Mouse (Mus musculus): ENCODE data around the gene Adam19. TPM values are rescaled to one million over a fixed set of nuclear protein-coding genes. Genes with fewer than 3 reads are reported as not detected.
A peak's percentile ranks its signal among the peaks of the same experiment; 100 is the strongest.

Gene Adam19
- polyA plus RNA-seq, 1 experiment from 2014 or later, result 4.5 TPM

DNA sequence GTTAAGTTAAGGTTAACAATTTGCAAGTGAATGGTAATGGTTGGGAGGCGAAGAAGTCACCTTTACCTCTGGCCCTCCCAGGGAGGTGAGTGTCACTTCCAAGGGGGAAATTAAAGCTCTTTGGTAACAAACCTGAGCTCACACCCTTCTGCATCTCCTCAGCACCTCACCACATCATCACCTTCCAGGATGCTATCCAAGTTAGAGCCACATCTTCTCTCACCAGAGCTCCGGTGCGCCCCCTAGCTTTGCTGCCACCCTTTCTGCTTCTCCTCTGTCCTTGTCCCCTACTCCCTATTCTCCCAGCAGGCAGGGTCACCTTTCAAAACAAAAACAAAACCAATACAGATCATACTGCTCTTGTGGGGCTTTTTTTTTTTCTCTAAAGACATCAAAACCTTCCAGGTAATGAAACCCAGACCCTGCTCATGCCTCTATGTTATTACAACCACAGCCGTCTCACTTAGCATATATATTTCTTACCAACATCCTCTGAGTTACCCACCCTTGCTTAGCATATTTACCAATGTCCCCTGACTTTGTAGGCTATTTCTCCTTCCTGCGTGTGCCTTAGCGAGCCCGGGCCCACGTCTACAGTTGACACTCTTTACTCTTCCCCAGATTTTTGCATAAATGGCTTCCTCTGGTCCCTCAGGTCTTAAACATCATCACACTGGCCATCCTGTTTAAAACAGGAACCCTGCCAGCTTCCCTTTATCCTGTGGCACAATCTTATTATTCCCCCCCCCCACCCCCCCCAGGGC is 4.3 kb downstream of the Adam19 start:
- DNase-seq (ENCODE audit: low spot score) (no peak), ATAC-seq (no peak)
- Histone ChIP-seq H3K4me2 (ENCODE audit: low read length) (no peak overlapping the region), H3K27me3 (replicated peaks; ENCODE audit: control insufficient read depth, insufficient read depth, low read length) (no peaks in the 10 kb centered on the region), H3K27ac (ENCODE audit: low read depth, low read length) (no peak overlapping the region), H3K36me3 (ENCODE audit: control insufficient read depth, insufficient read depth, low read length) (no peaks in the 10 kb centered on the region), H3K9ac (ENCODE audit: low read length) (no peak overlapping the region), H3K4me1 (ENCODE audit: control insufficient read depth, insufficient read depth, low read length) (peaks cover 7% of the 10 kb centered on the region), H3K9me3 (replicated peaks; ENCODE audit: control insufficient read depth, low read length) (no peaks in the 10 kb centered on the region), H3K4me3 (ENCODE audit: low read depth, low read length) (no peak overlapping the region)
- 77% methylated on average over 8 of the region's 8 CpGs for WGBS

GRCm38 (mm10) chr11:46060651-46061020 is 4.8 kb downstream of the Adam19 start:
- no peak overlapping the region for H3K4me2 ChIP-seq (ENCODE audit: low read length)
- no peaks in the 10 kb centered on the region for H3K36me3 ChIP-seq (ENCODE audit: control insufficient read depth, insufficient read depth, low read length)
- no peak overlapping the region for H3K27ac ChIP-seq (ENCODE audit: low read depth, low read length)
- no peak for DNase-seq (ENCODE audit: low spot score)
- no peaks in the 10 kb centered on the region for H3K27me3 ChIP-seq (replicated peaks; ENCODE audit: control insufficient read depth, insufficient read depth, low read length)
- H3K9ac ChIP-seq (ENCODE audit: low read length), result no peak overlapping the region
- H3K9me3 ChIP-seq (replicated peaks; ENCODE audit: control insufficient read depth, low read length), result no peaks in the 10 kb centered on the region
- no peak overlapping the region for H3K4me3 ChIP-seq (ENCODE audit: low read depth, low read length)
- no peak for ATAC-seq
- WGBS, result 82% methylated on average over 5 of the region's 5 CpGs
- peaks cover 11% of the 10 kb centered on the region for H3K4me1 ChIP-seq (ENCODE audit: control insufficient read depth, insufficient read depth, low read length)

DNA sequence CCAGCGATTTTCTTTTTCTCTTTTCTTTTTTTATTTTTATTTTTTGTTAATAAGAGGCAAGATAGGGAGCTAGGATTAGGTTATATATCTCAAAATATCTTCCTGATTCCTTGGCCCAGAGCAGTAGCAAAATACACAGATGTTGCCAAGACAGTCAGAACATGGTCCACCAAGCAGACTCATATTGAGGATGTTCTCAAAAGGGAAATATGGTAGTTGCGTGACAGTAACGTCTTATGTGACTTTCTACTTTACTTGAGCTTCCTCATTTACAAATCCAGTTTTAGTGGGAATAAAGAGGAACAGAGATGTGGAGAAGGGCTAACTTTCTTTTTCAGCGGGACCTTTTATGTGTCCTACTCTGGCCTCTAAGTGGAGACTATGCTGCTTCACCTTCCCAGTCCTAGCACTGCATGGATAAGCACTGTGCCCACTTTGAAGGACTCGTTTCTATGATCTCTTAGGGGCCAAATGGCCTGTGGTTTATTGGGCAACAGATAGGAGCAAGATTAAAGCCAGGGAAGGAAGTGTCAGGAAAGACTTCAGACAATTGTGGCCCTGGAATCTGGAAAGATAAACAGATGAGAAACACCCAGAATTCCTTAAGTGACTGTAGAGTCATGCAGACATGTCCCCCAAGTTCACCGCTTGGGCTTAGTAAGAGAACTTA is 6.1 kb downstream of the Adam19 start:
- ATAC-seq (no peak), DNase-seq (ENCODE audit: low spot score) (no peak)
- H3K4me1 ChIP-seq (ENCODE audit: control insufficient read depth, insufficient read depth, low read length), result peaks cover 14% of the 10 kb centered on the region
- no peaks in the 10 kb centered on the region for H3K36me3 ChIP-seq (ENCODE audit: control insufficient read depth, insufficient read depth, low read length)
- H3K9ac ChIP-seq (ENCODE audit: low read length), result no peak overlapping the region
- no peak overlapping the region for H3K27ac ChIP-seq (ENCODE audit: low read depth, low read length)
- H3K9me3 ChIP-seq (replicated peaks; ENCODE audit: control insufficient read depth, low read length), result no peaks in the 10 kb centered on the region
- H3K27me3 ChIP-seq (replicated peaks; ENCODE audit: control insufficient read depth, insufficient read depth, low read length), result no peaks in the 10 kb centered on the region
- WGBS, result 88% methylated on average over 6 of the region's 6 CpGs
- H3K4me3 ChIP-seq (ENCODE audit: low read depth, low read length), result no peak overlapping the region
- no peak overlapping the region for H3K4me2 ChIP-seq (ENCODE audit: low read length)

DNA sequence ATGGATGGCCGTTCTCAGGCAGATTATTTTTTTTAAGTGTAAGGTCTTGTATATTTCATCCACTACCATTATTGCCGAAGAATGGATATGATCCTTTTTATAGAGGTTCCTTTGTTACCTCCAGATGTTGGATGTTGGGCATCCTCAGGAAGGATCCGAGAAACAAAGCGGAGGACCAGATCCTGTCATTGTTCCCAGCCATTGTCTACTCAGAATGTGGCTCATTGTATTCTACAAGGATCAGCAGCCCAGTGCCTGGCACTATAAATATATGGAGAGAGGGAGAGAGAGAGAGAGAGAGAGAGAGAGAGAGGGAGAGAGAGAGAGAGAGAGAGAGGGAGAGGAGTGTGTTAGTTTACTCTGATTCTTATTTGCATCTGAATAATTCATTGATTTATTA is 6.8 kb downstream of the Adam19 start:
- Histone ChIP-seq H3K27ac (ENCODE audit: low read depth, low read length) (no peak overlapping the region), H3K4me3 (ENCODE audit: low read depth, low read length) (no peak overlapping the region), H3K4me2 (ENCODE audit: low read length) (no peak overlapping the region), H3K27me3 (replicated peaks; ENCODE audit: control insufficient read depth, insufficient read depth, low read length) (no peaks in the 10 kb centered on the region), H3K4me1 (ENCODE audit: control insufficient read depth, insufficient read depth, low read length) (peaks cover 10% of the 10 kb centered on the region; the same call in 1 of the 2 replicates), H3K9me3 (replicated peaks; ENCODE audit: control insufficient read depth, low read length) (no peaks in the 10 kb centered on the region), H3K36me3 (ENCODE audit: control insufficient read depth, insufficient read depth, low read length) (no peaks in the 10 kb centered on the region), H3K9ac (ENCODE audit: low read length) (no peak overlapping the region)
- DNase-seq (ENCODE audit: low spot score) (no peak), ATAC-seq (no peak)
- 55% methylated on average over 4 of the region's 4 CpGs for WGBS

DNA sequence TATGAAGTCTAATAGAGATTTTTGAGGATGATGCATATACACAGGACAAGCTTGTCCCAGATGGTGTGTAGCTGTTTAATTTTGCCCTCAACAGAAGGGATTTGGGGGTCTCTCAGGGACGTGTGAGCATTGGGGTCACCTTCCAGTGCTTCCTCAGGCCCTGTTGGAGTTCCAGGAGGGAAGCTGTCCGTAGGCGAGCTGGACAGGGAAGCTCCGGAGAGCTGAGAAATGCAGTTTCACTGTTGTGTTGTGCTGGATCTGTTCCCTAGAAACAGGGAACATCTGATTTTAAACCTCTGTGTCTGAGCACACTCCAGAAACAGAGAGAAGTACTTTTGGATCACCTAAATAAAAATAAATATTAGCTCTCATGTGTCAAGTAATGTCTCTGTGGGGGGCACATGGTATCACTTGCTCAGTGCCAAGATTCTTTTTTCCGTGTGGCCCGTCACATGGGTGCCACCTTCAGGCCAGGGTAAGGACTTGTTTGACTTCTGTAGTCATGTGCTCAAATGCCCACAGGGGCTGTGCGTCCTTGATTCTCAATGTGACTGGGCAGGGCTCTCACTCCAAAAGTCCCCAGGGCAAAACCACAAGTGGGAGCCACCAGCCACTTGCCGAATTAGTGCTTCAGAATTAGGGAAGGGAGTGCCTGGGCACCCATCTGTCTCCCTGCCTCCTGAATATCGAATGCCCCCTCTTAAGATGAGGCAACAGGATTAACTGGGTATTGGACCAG is 7.4 kb downstream of the Adam19 start:
- no peak overlapping the region for H3K9ac ChIP-seq (ENCODE audit: low read length)
- H3K27me3 ChIP-seq (replicated peaks; ENCODE audit: control insufficient read depth, insufficient read depth, low read length), result no peaks in the 10 kb centered on the region
- no peak overlapping the region for H3K4me3 ChIP-seq (ENCODE audit: low read depth, low read length)
- H3K36me3 ChIP-seq (ENCODE audit: control insufficient read depth, insufficient read depth, low read length), result no peaks in the 10 kb centered on the region
- no peaks in the 10 kb centered on the region for H3K9me3 ChIP-seq (replicated peaks; ENCODE audit: control insufficient read depth, low read length)
- 70% methylated on average over 9 of the region's 9 CpGs for WGBS
- H3K4me2 ChIP-seq (ENCODE audit: low read length), result no peak overlapping the region
- no peak overlapping the region for H3K27ac ChIP-seq (ENCODE audit: low read depth, low read length)
- ATAC-seq (no peak), DNase-seq (ENCODE audit: low spot score) (no peak)
- H3K4me1 ChIP-seq (ENCODE audit: control insufficient read depth, insufficient read depth, low read length), result peaks cover 10% of the 10 kb centered on the region; the same call in 1 of the 2 replicates

DNA sequence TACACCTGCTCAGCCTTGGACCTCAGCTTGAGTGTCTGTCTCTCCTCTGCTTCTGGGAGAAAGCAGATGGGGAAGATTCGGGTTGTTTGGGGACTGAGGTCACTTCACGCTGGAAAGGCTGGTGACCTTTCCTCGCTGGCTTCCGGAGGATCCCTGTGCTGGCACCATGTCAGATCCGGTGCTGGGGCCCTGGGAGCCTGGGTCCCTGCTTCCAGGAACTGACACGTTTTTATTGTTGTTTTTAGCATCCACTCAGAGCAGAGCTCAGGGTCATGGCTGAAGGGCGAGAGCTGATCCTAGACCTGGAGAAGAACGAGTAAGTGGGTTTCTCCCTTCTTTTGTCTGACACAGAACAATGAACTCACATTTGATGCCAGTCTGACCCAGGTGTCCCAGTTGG is 9.0 kb downstream of the Adam19 start:
- H3K9ac ChIP-seq (ENCODE audit: low read length), result no peak overlapping the region
- H3K9me3 ChIP-seq (replicated peaks; ENCODE audit: control insufficient read depth, low read length), result no peaks in the 10 kb centered on the region
- peaks cover 10% of the 10 kb centered on the region; the same call in 1 of the 2 replicates for H3K4me1 ChIP-seq (ENCODE audit: control insufficient read depth, insufficient read depth, low read length)
- WGBS, result 66% methylated on average over 8 of the region's 8 CpGs
- no peak overlapping the region for H3K4me2 ChIP-seq (ENCODE audit: low read length)
- DNase-seq (ENCODE audit: low spot score) (no peak), ATAC-seq (no peak)
- H3K27me3 ChIP-seq (replicated peaks; ENCODE audit: control insufficient read depth, insufficient read depth, low read length), result no peaks in the 10 kb centered on the region
- peak overlapping the region; percentile 16; the same call in 1 of the 2 replicates for H3K27ac ChIP-seq (ENCODE audit: low read depth, low read length)
- H3K4me3 ChIP-seq (ENCODE audit: low read depth, low read length), result no peak overlapping the region
- no peaks in the 10 kb centered on the region for H3K36me3 ChIP-seq (ENCODE audit: control insufficient read depth, insufficient read depth, low read length)

GRCm38 (mm10) chr11:46065201-46066011 is 9.6 kb downstream of the Adam19 start:
- H3K27me3 ChIP-seq (replicated peaks; ENCODE audit: control insufficient read depth, insufficient read depth, low read length), result no peaks in the 10 kb centered on the region
- no peak overlapping the region for H3K4me3 ChIP-seq (ENCODE audit: low read depth, low read length)
- ATAC-seq (peak; percentile 60; the same call in 1 of the 2 replicates), DNase-seq (ENCODE audit: low spot score) (peak; percentile 68)
- no peak overlapping the region for H3K9ac ChIP-seq (ENCODE audit: low read length)
- no peaks in the 10 kb centered on the region for H3K36me3 ChIP-seq (ENCODE audit: control insufficient read depth, insufficient read depth, low read length)
- H3K27ac ChIP-seq (ENCODE audit: low read depth, low read length), result peak overlapping the region; percentile 16; the same call in 1 of the 2 replicates
- H3K9me3 ChIP-seq (replicated peaks; ENCODE audit: control insufficient read depth, low read length), result no peaks in the 10 kb centered on the region
- 53% methylated on average over 21 of the region's 21 CpGs for WGBS
- no peak overlapping the region for H3K4me2 ChIP-seq (ENCODE audit: low read length)
- H3K4me1 ChIP-seq (ENCODE audit: control insufficient read depth, insufficient read depth, low read length), result peaks cover 10% of the 10 kb centered on the region; the same call in 1 of the 2 replicates

- H3K9ac ChIP-seq (ENCODE audit: low read length), result no peak overlapping the region
- WGBS, result 91% methylated on average over 10 of the region's 10 CpGs
- no peak overlapping the region for H3K27ac ChIP-seq (ENCODE audit: low read depth, low read length)
- DNase-seq (ENCODE audit: low spot score), result no peak
- H3K9me3 ChIP-seq (replicated peaks; ENCODE audit: control insufficient read depth, low read length), result no peaks in the 10 kb centered on the region
- no peak for ATAC-seq
- no peak overlapping the region for H3K4me3 ChIP-seq (ENCODE audit: low read depth, low read length)
- peaks cover 10% of the 10 kb centered on the region; the same call in 1 of the 2 replicates for H3K4me1 ChIP-seq (ENCODE audit: control insufficient read depth, insufficient read depth, low read length)
- no peak overlapping the region for H3K4me2 ChIP-seq (ENCODE audit: low read length)
- H3K27me3 ChIP-seq (replicated peaks; ENCODE audit: control insufficient read depth, insufficient read depth, low read length), result no peaks in the 10 kb centered on the region
- no peaks in the 10 kb centered on the region for H3K36me3 ChIP-seq (ENCODE audit: control insufficient read depth, insufficient read depth, low read length)
These were observed 11.7 kb downstream of the Adam19 start for GRCm38 (mm10) chr11:46067371-46068060.
